Mouse (Mus musculus) limb, embryonic 10.5 days (tissue): ENCODE data around the gene Ubl4b. TPM values are rescaled to one million over a fixed set of nuclear protein-coding genes. Genes with fewer than 3 reads are reported as not detected.
A peak's percentile ranks its signal among the peaks of the same experiment; 100 is the strongest.

Experiments
- DNase-seq: peaks from one replicate; pipeline ENCODE4 v3.0.0-alpha.2; 2017; ENCODE audit warnings: low spot score
- H3K27ac ChIP-seq: fragments of 300-500 bp; sonication (generic); 2 replicates; pipeline ENCODE4 v1.5.1; 2016; ENCODE audit warnings: mild to moderate bottlenecking
- H3K27me3 ChIP-seq: fragments of 300-500 bp; sonication (generic); 2 replicates; pipeline ENCODE4 v1.6.1; 2016; ENCODE audit warnings: low read depth, mild to moderate bottlenecking; ENCODE audit not compliant: poor library complexity, severe bottlenecking
- H3K36me3 ChIP-seq: fragments of 300-500 bp; sonication (generic); 2 replicates; pipeline ENCODE4 v1.6.1; 2016; ENCODE audit warnings: mild to moderate bottlenecking, moderate library complexity
- H3K4me1 ChIP-seq: fragments of 300-500 bp; sonication (generic); 2 replicates; pipeline ENCODE4 v1.6.1; 2016
- H3K4me3 ChIP-seq: fragments of 300-500 bp; sonication (generic); 2 replicates; pipeline ENCODE4 v1.5.1; 2016; ENCODE audit warnings: mild to moderate bottlenecking, moderate library complexity
- H3K9me3 ChIP-seq: fragments of 300-500 bp; sonication (generic); replicated peaks from 2 replicates; pipeline ENCODE4 v1.6.1; 2016; ENCODE audit warnings: mild to moderate bottlenecking
- whole genome bisulfite sequencing: fragments of 180-500 bp; shearing (Covaris S2); methylation state at CpG from one replicate; pipeline ENCODE4 v1.1.7; 2016; 5-methylcytosine and 5-hydroxymethylcytosine counted together
- polyA plus RNA-seq: library from polyadenylated mRNA; unstranded; fragments of >200 nt; fragmentation: Nextera tagmentation; extraction: Ambion mirVana; gene quantifications from 2 replicates; pipeline ENCODE4 v1.2.1, GENCODE M21; 2016

Ubl4b gene
- polyA plus RNA-seq, 1 experiment from 2014 or later, result 0.76 TPM

GRCm38 (mm10) chr3:107582875-107583767 lies 28.2 kb upstream of the Ubl4b start:
- H3K27ac ChIP-seq, result peak overlapping the region; percentile 89
- DNase-seq, result peak; percentile 71
- H3K4me3 ChIP-seq, result peak overlapping the region; percentile 61
- no peaks in the 10 kb centered on the region for H3K36me3 ChIP-seq
- WGBS, result under 1% methylated on average over 65 of the region's 65 CpGs
- peaks cover 70% of the 10 kb centered on the region for H3K4me1 ChIP-seq
- peaks cover 89% of the 10 kb centered on the region for H3K27me3 ChIP-seq
- H3K9me3 ChIP-seq, result no peaks in the 10 kb centered on the region

DNA sequence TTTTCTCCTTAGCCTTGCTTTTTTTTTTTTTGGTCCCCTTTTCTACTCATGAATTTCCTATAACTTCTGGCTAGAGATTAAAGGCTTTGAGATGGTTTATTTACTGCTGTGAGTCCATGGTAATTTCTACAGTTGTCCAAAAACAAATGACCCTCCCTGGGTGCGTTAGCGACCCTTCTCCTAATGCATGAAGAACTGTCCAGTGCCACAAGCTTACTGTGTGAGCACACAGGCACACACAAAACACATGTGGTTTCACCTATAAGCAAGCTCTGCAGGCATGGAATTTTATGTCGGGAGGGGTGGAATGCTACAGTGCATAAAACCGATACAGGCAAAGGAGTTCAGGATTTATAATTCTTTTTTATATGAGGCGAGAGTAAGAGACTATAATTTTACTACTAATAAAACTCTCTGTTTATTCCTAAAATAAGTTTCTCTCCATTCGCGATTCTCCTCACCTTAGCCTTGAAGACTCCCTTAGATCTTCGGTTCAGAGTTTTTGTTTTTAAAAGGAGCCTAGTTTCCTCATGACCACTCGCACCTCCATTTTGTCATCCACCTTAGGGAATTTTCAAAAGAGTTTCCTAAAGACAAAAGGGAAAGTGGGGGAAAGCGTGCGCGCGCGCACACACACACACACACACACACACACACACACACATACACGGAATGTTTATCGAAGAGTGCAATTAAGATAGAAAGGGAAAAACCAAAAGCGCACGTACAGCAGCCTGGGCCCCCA lies 27.4 kb upstream of the Ubl4b start:
- WGBS, result 2% methylated on average over 18 of the region's 18 CpGs
- no peak for DNase-seq
- Histone ChIP-seq H3K9me3 (no peaks in the 10 kb centered on the region), H3K27ac (peak overlapping the region; percentile 89), H3K4me1 (peaks cover 76% of the 10 kb centered on the region), H3K4me3 (peak overlapping the region; percentile 61), H3K36me3 (no peaks in the 10 kb centered on the region), H3K27me3 (peaks cover 85% of the 10 kb centered on the region)

GRCm38 (mm10) chr3:107581103-107582010 lies 26.5 kb upstream of the Ubl4b start:
- peak overlapping the region; percentile 89 for H3K27ac ChIP-seq
- H3K27me3 ChIP-seq, result peaks cover 75% of the 10 kb centered on the region
- peak; percentile 54 for DNase-seq
- H3K9me3 ChIP-seq, result no peaks in the 10 kb centered on the region
- peak overlapping the region; percentile 26 for H3K4me3 ChIP-seq
- H3K36me3 ChIP-seq, result no peaks in the 10 kb centered on the region
- peaks cover 71% of the 10 kb centered on the region for H3K4me1 ChIP-seq
- 3% methylated on average over 15 of the region's 15 CpGs for WGBS

DNA sequence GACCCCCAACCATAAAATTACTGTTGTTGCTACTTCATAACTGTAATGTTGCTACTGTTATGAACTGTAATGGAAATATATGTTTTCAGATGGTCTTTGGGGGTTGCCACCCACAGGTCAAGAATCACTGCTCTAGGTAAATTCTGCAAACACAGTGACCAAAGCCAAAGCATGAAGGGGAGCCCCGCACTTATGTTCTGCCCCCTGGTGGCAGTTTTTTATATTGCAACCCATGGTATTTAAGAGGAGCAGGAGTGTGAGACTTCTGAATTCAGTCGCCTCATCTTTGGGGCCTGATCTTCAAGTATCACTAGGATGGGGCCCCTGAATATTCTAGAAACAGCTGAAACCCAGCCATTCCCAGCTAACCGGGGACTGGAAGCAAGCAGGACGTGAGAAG lies 24.6 kb upstream of the Ubl4b start:
- Histone ChIP-seq H3K27me3 (peaks cover 56% of the 10 kb centered on the region), H3K4me1 (peaks cover 57% of the 10 kb centered on the region), H3K36me3 (no peaks in the 10 kb centered on the region), H3K9me3 (no peaks in the 10 kb centered on the region), H3K4me3 (no peak overlapping the region), H3K27ac (no peak overlapping the region)
- peak; percentile 76 for DNase-seq
- WGBS, result 8% methylated on average over 4 of the region's 4 CpGs

GRCm38 (mm10) chr3:107577810-107578390 lies 23.0 kb upstream of the Ubl4b start:
- no peak for DNase-seq
- no peak overlapping the region for H3K4me3 ChIP-seq
- no peaks in the 10 kb centered on the region for H3K9me3 ChIP-seq
- 9% methylated on average over 3 of the region's 3 CpGs for WGBS
- H3K27ac ChIP-seq, result peak overlapping the region; percentile 25; the same call in 1 of the 2 replicates
- peaks cover 41% of the 10 kb centered on the region for H3K27me3 ChIP-seq
- H3K4me1 ChIP-seq, result peaks cover 42% of the 10 kb centered on the region
- no peaks in the 10 kb centered on the region for H3K36me3 ChIP-seq

DNA sequence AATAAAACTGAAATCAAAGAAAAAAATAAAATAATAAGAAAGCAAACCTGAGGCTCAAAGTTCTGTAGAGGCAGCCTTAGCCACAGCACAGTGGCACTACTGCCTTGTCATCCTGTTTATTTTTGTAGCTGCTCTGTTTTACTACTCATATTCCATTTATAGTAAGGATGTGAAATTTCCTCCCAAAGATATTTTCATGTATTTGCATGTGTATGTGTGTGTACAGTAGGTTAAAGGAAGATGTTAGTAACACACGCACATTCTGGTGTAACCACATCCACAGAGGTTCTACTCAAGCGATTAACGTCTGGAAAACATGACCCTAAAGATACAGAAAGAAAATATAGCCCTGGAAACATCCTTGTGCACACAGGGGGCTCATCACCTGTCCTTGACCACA lies 21.9 kb upstream of the Ubl4b start:
- 87% methylated on average over 3 of the region's 3 CpGs for WGBS
- peaks cover 34% of the 10 kb centered on the region for H3K27me3 ChIP-seq
- H3K4me1 ChIP-seq, result peaks cover 31% of the 10 kb centered on the region
- no peak for DNase-seq
- no peaks in the 10 kb centered on the region for H3K9me3 ChIP-seq
- no peaks in the 10 kb centered on the region for H3K36me3 ChIP-seq
- H3K27ac ChIP-seq, result no peak overlapping the region
- H3K4me3 ChIP-seq, result no peak overlapping the region

GRCm38 (mm10) chr3:107571205-107571604 lies 16.3 kb upstream of the Ubl4b start:
- Histone ChIP-seq H3K4me3 (no peak overlapping the region), H3K27ac (no peak overlapping the region), H3K4me1 (peaks cover 29% of the 10 kb centered on the region), H3K36me3 (no peaks in the 10 kb centered on the region), H3K27me3 (peaks cover 17% of the 10 kb centered on the region; the same call in 1 of the 2 replicates), H3K9me3 (no peaks in the 10 kb centered on the region)
- no peak for DNase-seq
- WGBS, result 58% methylated on average over 2 of the region's 2 CpGs

- no peaks in the 10 kb centered on the region for H3K9me3 ChIP-seq
- H3K36me3 ChIP-seq, result no peaks in the 10 kb centered on the region
- no peak for DNase-seq
- H3K27me3 ChIP-seq, result peaks cover 30% of the 10 kb centered on the region; the same call in 1 of the 2 replicates
- WGBS, result 69% methylated on average over 4 of the region's 4 CpGs
- no peak overlapping the region for H3K4me3 ChIP-seq
- peaks cover 49% of the 10 kb centered on the region for H3K4me1 ChIP-seq
- H3K27ac ChIP-seq, result no peak overlapping the region
Observed at GRCm38 (mm10) chr3:107568721-107569120, 13.8 kb upstream of the Ubl4b start.

DNA sequence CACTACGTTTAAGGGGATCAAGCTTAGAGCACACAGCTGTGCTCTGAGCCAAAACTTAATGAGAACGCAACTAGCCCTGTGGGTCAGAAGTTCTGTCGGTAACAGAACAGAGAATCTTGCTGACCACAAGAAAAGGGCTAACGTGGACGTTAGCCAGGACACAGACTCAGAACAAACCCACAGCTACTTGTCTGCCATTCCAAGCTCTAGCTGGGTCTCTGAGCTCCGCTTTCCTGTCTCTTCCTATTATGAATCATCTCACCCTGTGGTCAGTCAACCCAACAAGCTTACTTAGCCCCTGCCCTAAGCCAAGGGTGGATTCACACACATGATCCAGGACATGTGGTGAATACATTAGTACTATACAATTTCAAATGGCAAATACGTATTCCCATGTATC lies 12.9 kb upstream of the Ubl4b start:
- no peak for DNase-seq
- H3K36me3 ChIP-seq, result no peaks in the 10 kb centered on the region
- WGBS, result 77% methylated on average over 7 of the region's 7 CpGs
- peaks cover 30% of the 10 kb centered on the region; the same call in 1 of the 2 replicates for H3K27me3 ChIP-seq
- no peak overlapping the region for H3K4me3 ChIP-seq
- no peak overlapping the region for H3K27ac ChIP-seq
- no peaks in the 10 kb centered on the region for H3K9me3 ChIP-seq
- peaks cover 59% of the 10 kb centered on the region for H3K4me1 ChIP-seq

- H3K4me1 ChIP-seq, result peaks cover 79% of the 10 kb centered on the region
- H3K36me3 ChIP-seq, result no peaks in the 10 kb centered on the region
- H3K27ac ChIP-seq, result peak overlapping the region; percentile 42
- H3K4me3 ChIP-seq, result no peak overlapping the region
- H3K9me3 ChIP-seq, result no peaks in the 10 kb centered on the region
- no peak for DNase-seq
- H3K27me3 ChIP-seq, result peaks cover 39% of the 10 kb centered on the region; the same call in 1 of the 2 replicates
- WGBS, result 9% methylated on average over 3 of the region's 3 CpGs
Observed at GRCm38 (mm10) chr3:107565331-107565730, 10.5 kb upstream of the Ubl4b start.

GRCm38 (mm10) chr3:107563880-107564279 lies 9.0 kb upstream of the Ubl4b start:
- H3K4me3 ChIP-seq, result no peak overlapping the region
- no peaks in the 10 kb centered on the region for H3K36me3 ChIP-seq
- peaks cover 44% of the 10 kb centered on the region; the same call in 1 of the 2 replicates for H3K27me3 ChIP-seq
- 22% methylated on average over 4 of the region's 4 CpGs for WGBS
- H3K4me1 ChIP-seq, result peaks cover 82% of the 10 kb centered on the region
- peak overlapping the region; percentile 63; the same call in 1 of the 2 replicates for H3K27ac ChIP-seq
- H3K9me3 ChIP-seq, result no peaks in the 10 kb centered on the region
- DNase-seq, result peak; percentile 72

- Histone ChIP-seq H3K4me3 (no peak overlapping the region), H3K27me3 (peaks cover 50% of the 10 kb centered on the region), H3K27ac (peak overlapping the region; percentile 54; the same call in 1 of the 2 replicates), H3K9me3 (no peaks in the 10 kb centered on the region), H3K36me3 (no peaks in the 10 kb centered on the region), H3K4me1 (peaks cover 72% of the 10 kb centered on the region)
- 47% methylated on average over 4 of the region's 4 CpGs for WGBS
- no peak for DNase-seq
Observed at GRCm38 (mm10) chr3:107562591-107562990, 7.7 kb upstream of the Ubl4b start.
